Mouse (Mus musculus) layer of hippocampus, adult 9-10 months (tissue): ENCODE measurements at regions not wholly inside any gene's neighbourhood (a gene's known extent, or its start where the extent isn't known, plus 50 kb on each side); places are given as distances from the start of the nearest gene placed in this dataset.
"Not testable (repeated sequence)": the region's sequence is repeated elsewhere in the genome, so short reads cannot be mapped to it uniquely, and the experiment has no call there.

Experiments used
- DNase-seq: peaks from one replicate; pipeline ENCODE4 v3.0.0; 2022; ENCODE audit warnings: low spot score

DNA sequence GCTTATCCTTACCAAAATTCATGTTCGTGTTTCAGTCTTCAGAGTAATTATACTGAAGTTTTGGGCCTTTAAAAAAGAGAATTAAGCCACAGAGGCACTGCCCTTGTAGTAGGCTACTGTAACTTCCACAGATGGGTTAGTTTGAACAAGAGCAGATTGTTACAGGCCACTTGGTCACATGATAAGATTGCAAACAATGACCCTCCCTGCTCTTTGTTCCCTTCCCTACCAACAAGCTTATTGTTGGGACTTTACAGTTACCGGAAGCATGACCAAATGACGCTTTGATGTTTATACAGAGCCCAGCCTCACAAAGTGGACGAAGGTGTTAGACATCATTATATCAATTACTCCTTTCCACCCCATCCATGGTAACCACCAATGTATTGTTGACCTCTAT is 63.9 kb upstream of the Galnt18 start:
- no peak for DNase-seq

DNA sequence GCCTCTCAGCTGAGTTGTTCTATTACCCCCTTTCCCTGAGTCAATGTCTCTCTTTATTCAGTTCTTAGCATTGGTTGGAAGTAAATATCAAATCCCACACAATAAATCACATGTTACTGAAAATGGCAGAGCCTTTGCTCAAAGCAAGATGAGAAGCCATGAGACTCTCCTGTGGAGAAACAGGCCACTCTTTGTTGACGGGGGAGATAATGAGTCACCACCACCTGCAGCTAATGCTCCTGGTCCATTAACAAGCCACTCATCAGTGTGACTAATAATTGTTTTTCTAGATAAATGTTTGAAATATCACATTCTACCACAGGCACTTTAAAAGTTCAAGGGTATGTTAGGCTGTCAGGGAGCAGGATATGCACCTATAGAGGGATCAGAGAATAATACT is 61.0 kb upstream of the Galnt18 start:
- no peak for DNase-seq

DNA sequence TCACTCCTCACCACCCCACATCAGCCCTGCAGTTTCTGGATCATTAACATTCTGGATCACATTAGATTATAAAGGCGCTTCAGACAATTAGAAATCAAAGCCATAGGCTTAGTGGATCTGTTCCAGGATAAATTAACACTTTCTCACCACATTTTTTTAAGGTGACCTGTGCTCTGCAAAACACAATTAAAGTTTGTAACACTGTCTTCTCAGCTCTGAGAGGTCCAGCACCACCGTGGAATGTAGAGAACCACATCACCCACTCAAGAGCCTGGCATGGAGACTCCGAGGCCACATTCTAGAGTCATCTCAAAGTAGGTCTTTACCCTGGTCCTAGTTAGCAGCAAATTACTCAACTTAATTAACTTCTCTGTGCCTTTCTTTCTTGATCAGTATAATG is 58.4 kb upstream of the Galnt18 start:
- DNase-seq: no peak

DNA sequence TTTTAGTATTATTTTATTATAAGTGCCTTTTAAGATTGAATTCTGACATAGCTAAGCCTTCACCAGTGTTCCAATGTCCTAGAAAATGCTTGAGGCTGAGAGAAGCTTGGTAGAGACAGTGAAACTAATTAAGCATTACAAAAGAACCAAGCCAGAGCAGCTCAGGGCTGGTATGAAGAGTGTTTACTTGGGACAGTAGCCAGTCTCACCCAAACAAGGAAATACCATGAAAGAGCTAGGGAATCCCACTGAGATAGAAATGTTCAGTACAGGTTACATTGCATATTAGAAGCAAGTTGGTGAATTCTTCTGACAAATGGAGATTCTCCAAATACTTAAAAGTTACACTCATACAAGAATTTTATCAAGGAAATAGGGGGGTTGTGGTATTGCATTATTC is 54.6 kb upstream of the Galnt18 start:
- DNase-seq: not testable (repeated sequence)

DNA sequence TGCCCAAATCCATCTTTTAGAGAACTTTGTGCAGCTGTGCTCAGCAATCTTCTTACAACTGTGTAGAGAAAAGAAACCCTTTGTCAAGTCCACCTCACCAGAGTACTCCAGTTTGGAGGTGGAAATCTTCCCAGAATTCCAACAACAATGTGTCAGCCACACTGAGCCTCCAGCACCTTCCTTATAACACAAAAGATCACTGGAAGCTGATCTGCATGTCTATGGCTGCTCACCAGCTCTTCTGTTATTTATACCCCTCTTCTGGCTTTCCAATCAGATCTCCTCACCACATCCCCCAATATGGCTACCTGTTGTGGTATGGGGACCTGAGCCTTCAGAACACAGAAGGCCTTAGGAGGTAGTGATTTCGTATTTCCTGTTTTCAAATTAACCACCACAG is 50.2 kb upstream of the Galnt18 start:
- DNase-seq: no peak
